Mouse (Mus musculus): ENCODE measurements at regions not wholly inside any gene's neighbourhood (a gene's known extent, or its start where the extent isn't known, plus 50 kb on each side); places are given as distances from the start of the nearest gene placed in this dataset.

GRCm38 (mm10) chr6:7476907-7477306 lies 77.8 kb upstream of the Tac1 start:
- no peak for DNase-seq

- no peak for DNase-seq
Observed at GRCm38 (mm10) chr6:7494299-7494698, 60.4 kb upstream of the Tac1 start.

- no peak for DNase-seq
Observed at GRCm38 (mm10) chr6:7496766-7497165, 57.9 kb upstream of the Tac1 start.

Data from heart, adult 18-20 months (tissue).